Mouse (Mus musculus) hindbrain, embryonic 10.5 days (tissue): ENCODE measurements around the gene Gm21762. TPM values are rescaled to one million over a fixed set of nuclear protein-coding genes. Genes with fewer than 3 reads are reported as not detected.
"Not testable (repeated sequence)": the region's sequence is repeated elsewhere in the genome, so short reads cannot be mapped to it uniquely, and the experiment has no call there.

Source experiments
- DNase-seq: peaks from one replicate; pipeline ENCODE4 v3.0.0-alpha.2; 2017; ENCODE audit warnings: low spot score
- H3K27ac ChIP-seq: fragments of 300-500 bp; sonication (generic); 2 replicates; pipeline ENCODE4 v1.5.1; 2016; ENCODE audit warnings: mild to moderate bottlenecking, moderate library complexity
- H3K27me3 ChIP-seq: fragments of 300-500 bp; sonication (generic); 2 replicates; pipeline ENCODE4 v1.6.1; 2016; ENCODE audit warnings: mild to moderate bottlenecking; ENCODE audit not compliant: poor library complexity, insufficient read depth, severe bottlenecking
- H3K36me3 ChIP-seq: fragments of 300-500 bp; sonication (generic); 2 replicates; pipeline ENCODE4 v1.6.1; 2016; ENCODE audit warnings: mild to moderate bottlenecking, moderate library complexity
- H3K4me1 ChIP-seq: fragments of 300-500 bp; sonication (generic); replicated peaks from 2 replicates; pipeline ENCODE4 v1.6.1; 2016; ENCODE audit warnings: mild to moderate bottlenecking
- H3K4me3 ChIP-seq: fragments of 300-500 bp; sonication (generic); 2 replicates; pipeline ENCODE4 v1.5.1; 2016; ENCODE audit warnings: mild to moderate bottlenecking, moderate library complexity
- H3K9me3 ChIP-seq: fragments of 300-500 bp; sonication (generic); 2 replicates; pipeline ENCODE4 v1.6.1; 2016; ENCODE audit warnings: mild to moderate bottlenecking, moderate library complexity
- WGBS: fragments of 180-500 bp; shearing (Covaris S2); methylation state at CpG from one replicate; pipeline ENCODE4 v1.1.7; 2016; 5-methylcytosine and 5-hydroxymethylcytosine counted together
- polyA plus RNA-seq: library from polyadenylated mRNA; unstranded; fragments of >200 nt; fragmentation: Nextera tagmentation; extraction: Ambion mirVana; gene quantifications from 2 replicates; pipeline ENCODE4 v1.2.1, GENCODE M21; 2016

Gm21762 gene
- polyA plus RNA-seq, 1 experiment from 2014 or later: not detected

GRCm38 (mm10) chr13:120168301-120168700 is 47.4 kb downstream of the Gm21762 start:
- not testable (repeated sequence) for H3K4me1 ChIP-seq, H3K27me3 ChIP-seq, DNase-seq, H3K9me3 ChIP-seq, H3K36me3 ChIP-seq, H3K27ac ChIP-seq, H3K4me3 ChIP-seq
- WGBS: 52% methylated on average over 5 of the region's 5 CpGs

Other genes with a start within 250 kb of the Gm21762 start
- gene Gm36079, start 188.9 kb downstream of the Gm21762 start, polyA plus RNA-seq: not detected in 2 replicates
- gene Gm21188, start 163.8 kb downstream of the Gm21762 start, polyA plus RNA-seq: not detected in 2 replicates
- not detected in 2 replicates for gene Gm20767, start 75.7 kb downstream of the Gm21762 start, polyA plus RNA-seq
- gene Gm21818, start 43.5 kb downstream of the Gm21762 start, polyA plus RNA-seq: not detected in 2 replicates
- not detected in 2 replicates for gene Gm21731, start 23.2 kb upstream of the Gm21762 start, polyA plus RNA-seq
- gene AF067061, start 47.2 kb upstream of the Gm21762 start, polyA plus RNA-seq: not detected in 2 replicates
- 0.12 and 0.14 TPM in 2 replicates for gene BC147527, start 84.4 kb upstream of the Gm21762 start, polyA plus RNA-seq
- not detected in 2 replicates for gene Tcstv3, start 100.9 kb upstream of the Gm21762 start, polyA plus RNA-seq